Mouse (Mus musculus) left cerebral cortex, postnatal 10 days (tissue): ENCODE data around the gene Mmp21. TPM values are rescaled to one million over a fixed set of nuclear protein-coding genes. Genes with fewer than 3 reads are reported as not detected.

Experiments used
- total RNA-seq, 2 experiments: library from RNA; stranded (reverse); gene quantifications; 2 replicates each; pipeline ENCODE4 v1.2.3; 2021

Gene Mmp21
- total RNA-seq, 2 experiments from 2014 or later, result not detected

Other genes starting within 250 kb of the Mmp21 start
- gene Tex36, start 77.9 kb downstream of the Mmp21 start, total RNA-seq, result not detected
- gene Edrf1, start 42.5 kb downstream of the Mmp21 start, total RNA-seq, result 10 to 100 TPM; 22.6 to 24.6 TPM
- gene Bccip, start 29.3 kb upstream of the Mmp21 start, total RNA-seq, result 10 to 100 TPM; 54.3 to 58.1 TPM
- gene Uros, start 30.0 kb upstream of the Mmp21 start, total RNA-seq, result 10 to 100 TPM; 16.8 to 20.0 TPM
- 1 to 10 TPM; 3.6 to 4.2 TPM for gene Fank1, start 96.8 kb upstream of the Mmp21 start, total RNA-seq
- 10 to 100 TPM; 51.6 to 53.0 TPM for gene Dhx32, start 102.7 kb upstream of the Mmp21 start, total RNA-seq